Mouse (Mus musculus) midbrain, postnatal 0 days (tissue): ENCODE data around the gene Timm22. TPM values are rescaled to one million over a fixed set of nuclear protein-coding genes. Genes with fewer than 3 reads are reported as not detected.

Experiments
- ATAC-seq: fragments of 200-750 bp; cut with Nextera tagmentation; 2 replicates; pipeline ENCODE4 v1.8.0; 2017; ENCODE audit warnings: moderate number of reproducible peaks, mild to moderate bottlenecking, moderate TSS enrichment, moderate library complexity; ENCODE audit not compliant: low FRiP score
- DNase-seq: peaks from one replicate; pipeline ENCODE4 v3.0.0-alpha.2; 2015; ENCODE audit warnings: low spot score
- H3K27ac ChIP-seq: fragments of 300-500 bp; sonication (generic); 2 replicates; pipeline ENCODE4 v1.5.1; 2014; ENCODE audit warnings: low read depth, mild to moderate bottlenecking, low read length, mixed read lengths
- H3K27me3 ChIP-seq: fragments of 300-500 bp; sonication (generic); 2 replicates; pipeline ENCODE4 v1.6.1; 2014; ENCODE audit warnings: low read length, control low read depth, mixed read lengths; ENCODE audit not compliant: insufficient read depth
- H3K36me3 ChIP-seq: fragments of 300-500 bp; sonication (generic); 2 replicates; pipeline ENCODE4 v1.6.1; 2014; ENCODE audit warnings: low read length, control low read depth, mixed read lengths; ENCODE audit not compliant: insufficient read depth
- H3K4me1 ChIP-seq: fragments of 300-500 bp; sonication (generic); 2 replicates; pipeline ENCODE4 v1.6.1; 2014; ENCODE audit warnings: mild to moderate bottlenecking, control low read depth, antibody characterized with exemption, low read length, mixed read lengths; ENCODE audit not compliant: insufficient read depth
- H3K4me2 ChIP-seq: fragments of 300-500 bp; sonication (generic); 2 replicates; pipeline ENCODE4 v1.6.1; 2014; ENCODE audit warnings: low read depth, mild to moderate bottlenecking, low read length, mixed read lengths; ENCODE audit not compliant: poor library complexity, severe bottlenecking
- H3K4me3 ChIP-seq: fragments of 300-500 bp; sonication (generic); 2 replicates; pipeline ENCODE4 v1.5.1; 2014; ENCODE audit warnings: low read depth, mild to moderate bottlenecking, low read length, moderate library complexity
- H3K9ac ChIP-seq: fragments of 300-500 bp; sonication (generic); replicated peaks from 2 replicates; pipeline ENCODE4 v1.6.1; 2014; ENCODE audit warnings: mild to moderate bottlenecking, low read length, moderate library complexity, mixed read lengths; ENCODE audit not compliant: poor library complexity, severe bottlenecking
- H3K9me3 ChIP-seq: fragments of 300-500 bp; sonication (generic); 2 replicates; pipeline ENCODE4 v1.6.1; 2016; ENCODE audit warnings: low read length, control low read depth
- CTCF ChIP-seq: IDR thresholded peaks from 2 replicates; pipeline ENCODE4 v1.5.1; 2016; ENCODE audit warnings: antibody characterized with exemption, mild to moderate bottlenecking
- WGBS: fragments of 180-500 bp; shearing (Covaris S2); extraction: QIAGEN DNeasy Blood & Tissue Kit; methylation state at CpG from one replicate; pipeline ENCODE4 v1.1.7; 2014; 5-methylcytosine and 5-hydroxymethylcytosine counted together
- polyA plus RNA-seq: library from polyadenylated mRNA; unstranded; fragments of >200 nt; fragmentation: Nextera tagmentation; extraction: Ambion mirVana; gene quantifications from 2 replicates; pipeline ENCODE4 v1.2.1, GENCODE M21; 2015
- total RNA-seq: library from RNA; depleted of rRNA; stranded (reverse); fragments of >200 nt; gene quantifications from 2 replicates; pipeline ENCODE4 v1.2.3, GENCODE M21; 2014

The Timm22 gene
- total and polyA plus RNA-seq, 2 experiments from 2014 or later, result 26.6 to 104 TPM

DNA sequence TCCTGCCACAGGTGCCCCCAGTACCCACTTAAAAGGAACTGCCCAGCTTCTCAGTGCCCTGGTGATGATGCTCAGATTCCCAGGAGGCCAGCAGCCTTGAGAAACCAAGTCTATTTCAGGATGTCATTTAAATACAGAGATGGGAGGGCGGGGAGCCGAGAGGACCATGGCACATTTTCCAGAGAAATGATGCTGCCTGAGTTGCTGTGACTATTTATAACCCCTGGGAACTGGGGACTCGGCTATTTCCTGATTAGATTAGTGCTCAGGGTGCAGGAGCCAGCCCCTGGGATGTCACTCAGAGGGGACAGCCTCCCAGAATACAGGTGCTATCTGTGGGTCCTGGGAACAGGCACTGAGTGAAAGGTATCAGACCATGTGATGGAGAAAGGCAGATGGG, 21.0 kb downstream of the Timm22 start:
- Histone ChIP-seq H3K4me2 (no peak overlapping the region), H3K4me3 (no peak overlapping the region), H3K9ac (no peak overlapping the region), H3K27me3 (no peaks in the 10 kb centered on the region), H3K36me3 (peaks cover 46% of the 10 kb centered on the region), H3K27ac (peak overlapping the region; percentile 47; the same call in 1 of the 2 replicates), H3K9me3 (no peaks in the 10 kb centered on the region), H3K4me1 (no peaks in the 10 kb centered on the region; the same call in 1 of the 2 replicates)
- 62% methylated on average over 3 of the region's 3 CpGs for WGBS
- ATAC-seq (no peak), DNase-seq (no peak)
- TF ChIP-seq CTCF, result no peak

DNA sequence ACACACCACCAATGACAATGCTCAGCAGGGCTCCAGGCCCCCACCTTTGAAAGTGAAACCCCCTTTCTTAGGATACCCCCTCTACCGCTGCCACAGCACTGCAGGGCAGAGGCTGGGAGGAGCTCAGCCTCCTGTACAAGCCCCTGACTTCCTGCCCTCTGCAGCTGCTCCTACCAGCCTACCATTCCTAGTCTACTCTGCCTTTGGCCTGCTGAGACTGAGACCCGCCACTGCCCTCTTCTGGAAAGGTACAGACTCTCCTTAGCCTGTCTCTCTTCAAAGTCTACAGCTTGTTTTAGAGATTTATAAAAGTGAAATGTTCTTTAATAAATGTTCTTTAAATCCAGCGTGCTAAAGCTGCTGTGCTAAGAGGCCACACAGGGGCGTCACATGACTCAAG, 22.3 kb downstream of the Timm22 start:
- Histone ChIP-seq H3K4me1 (no peaks in the 10 kb centered on the region; the same call in none of the 2 replicates), H3K27ac (peak overlapping the region; percentile 65), H3K4me3 (no peak overlapping the region), H3K36me3 (peaks cover 45% of the 10 kb centered on the region), H3K4me2 (no peak overlapping the region), H3K9ac (no peak overlapping the region), H3K27me3 (no peaks in the 10 kb centered on the region), H3K9me3 (no peaks in the 10 kb centered on the region)
- WGBS, result 54% methylated on average over 4 of the region's 4 CpGs
- DNase-seq, result no peak
- peak; percentile 45 for TF ChIP-seq CTCF
- ATAC-seq, result no peak

DNA sequence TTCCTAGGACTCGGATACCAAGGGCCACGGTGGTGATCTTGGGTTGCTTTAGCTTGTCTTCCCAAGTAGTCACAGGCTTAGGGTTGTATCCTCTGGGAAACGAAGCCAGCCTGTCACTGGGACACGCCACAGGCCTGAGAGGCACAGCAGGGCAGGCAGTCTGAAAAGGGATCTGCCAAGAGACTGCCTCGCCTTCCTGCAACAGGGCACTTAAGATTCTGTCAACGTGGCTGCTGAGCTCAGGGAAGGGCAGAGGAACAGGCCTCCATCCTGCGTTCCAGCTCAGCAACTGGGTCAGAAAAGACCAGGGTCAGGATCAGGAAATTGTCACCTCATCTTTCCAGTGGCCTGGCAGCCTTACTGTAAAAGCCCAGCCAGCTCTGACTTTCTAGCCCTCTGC, 22.8 kb downstream of the Timm22 start:
- TF ChIP-seq CTCF, result no peak
- peak overlapping the region; percentile 65 for H3K27ac ChIP-seq
- DNase-seq (peak; percentile 52), ATAC-seq (no peak; the same call in 1 of the 2 replicates)
- H3K9me3 ChIP-seq, result no peaks in the 10 kb centered on the region
- 38% methylated on average over 7 of the region's 7 CpGs for WGBS
- no peaks in the 10 kb centered on the region for H3K27me3 ChIP-seq
- H3K36me3 ChIP-seq, result peaks cover 45% of the 10 kb centered on the region
- H3K4me3 ChIP-seq, result no peak overlapping the region
- H3K9ac ChIP-seq, result 0 out of 2 replicates have a peak overlapping the region, but pooled peaks have one; percentile 13
- H3K4me2 ChIP-seq, result no peak overlapping the region
- no peaks in the 10 kb centered on the region; the same call in none of the 2 replicates for H3K4me1 ChIP-seq

DNA sequence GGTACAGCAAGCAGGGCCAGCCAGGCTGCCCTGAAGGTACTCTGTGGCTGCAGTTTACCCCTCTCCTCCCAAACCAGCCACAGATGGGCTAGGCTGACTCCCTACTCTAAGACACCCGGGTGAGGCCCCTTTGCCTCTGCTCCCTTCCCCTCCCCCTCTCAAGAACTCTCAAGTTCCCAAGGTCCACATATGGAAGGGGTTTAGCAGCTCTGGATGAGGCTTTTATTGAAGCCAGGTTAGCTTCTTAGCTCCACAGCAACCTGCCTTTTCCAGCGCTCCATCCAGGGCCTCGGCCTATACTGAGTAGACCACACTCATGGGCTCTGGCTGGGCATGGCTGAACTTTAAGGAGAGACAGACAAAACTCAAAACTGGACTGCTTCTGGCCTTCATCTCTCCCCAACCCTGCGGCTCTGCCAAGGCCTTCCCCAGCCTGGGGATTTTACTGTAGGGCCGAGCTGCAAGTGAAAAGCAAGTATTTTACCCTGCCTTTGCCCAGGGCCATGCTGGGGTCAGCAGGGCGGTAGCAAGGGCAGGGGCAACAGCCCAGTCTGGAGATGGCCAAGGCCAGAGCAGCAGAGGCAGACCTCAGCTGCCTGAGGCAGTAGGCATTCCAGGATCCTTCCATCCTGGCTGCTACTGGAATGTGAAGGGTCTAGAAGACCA, 23.3 kb downstream of the Timm22 start:
- Histone ChIP-seq H3K27me3 (no peaks in the 10 kb centered on the region), H3K9ac (0 out of 2 replicates have a peak overlapping the region, but pooled peaks have one; percentile 13), H3K4me1 (peaks cover 2% of the 10 kb centered on the region), H3K36me3 (peaks cover 42% of the 10 kb centered on the region), H3K4me3 (no peak overlapping the region), H3K9me3 (no peaks in the 10 kb centered on the region), H3K27ac (peak overlapping the region; percentile 65), H3K4me2 (no peak overlapping the region)
- TF ChIP-seq CTCF, result no peak
- 66% methylated on average over 6 of the region's 6 CpGs for WGBS
- no peak for DNase-seq
- no peak for ATAC-seq

DNA sequence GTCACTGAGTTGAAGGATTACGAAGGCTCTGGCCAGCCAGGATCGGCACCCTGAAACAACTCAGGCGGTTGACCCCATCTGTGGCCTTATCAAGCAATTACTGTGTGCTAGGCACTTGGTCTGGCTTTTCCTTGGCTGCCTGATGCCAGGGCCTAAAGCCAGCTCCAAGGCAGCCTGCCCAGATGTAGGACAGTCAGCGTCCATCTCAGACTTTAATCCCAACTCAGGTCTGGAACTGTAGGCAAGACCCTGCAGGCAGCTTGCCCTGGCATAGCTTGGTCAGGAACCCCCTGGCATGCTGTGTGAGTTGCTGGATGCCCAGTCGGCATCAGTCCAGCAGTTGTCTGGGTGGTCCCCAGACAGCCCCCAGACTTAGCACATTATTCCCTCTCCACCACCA, 29.3 kb downstream of the Timm22 start:
- TF ChIP-seq CTCF, result no peak
- H3K27ac ChIP-seq, result peak overlapping the region; percentile 73; the same call in 1 of the 2 replicates
- ATAC-seq (peak; percentile 28), DNase-seq (peak; percentile 78)
- no peaks in the 10 kb centered on the region for H3K27me3 ChIP-seq
- H3K9ac ChIP-seq, result no peak overlapping the region
- peaks cover 10% of the 10 kb centered on the region for H3K4me1 ChIP-seq
- 60% methylated on average over 5 of the region's 5 CpGs for WGBS
- H3K9me3 ChIP-seq, result no peaks in the 10 kb centered on the region
- no peak overlapping the region; the same call in 1 of the 2 replicates for H3K4me3 ChIP-seq
- H3K4me2 ChIP-seq, result peak overlapping the region; percentile 1
- H3K36me3 ChIP-seq, result peaks cover 29% of the 10 kb centered on the region

DNA sequence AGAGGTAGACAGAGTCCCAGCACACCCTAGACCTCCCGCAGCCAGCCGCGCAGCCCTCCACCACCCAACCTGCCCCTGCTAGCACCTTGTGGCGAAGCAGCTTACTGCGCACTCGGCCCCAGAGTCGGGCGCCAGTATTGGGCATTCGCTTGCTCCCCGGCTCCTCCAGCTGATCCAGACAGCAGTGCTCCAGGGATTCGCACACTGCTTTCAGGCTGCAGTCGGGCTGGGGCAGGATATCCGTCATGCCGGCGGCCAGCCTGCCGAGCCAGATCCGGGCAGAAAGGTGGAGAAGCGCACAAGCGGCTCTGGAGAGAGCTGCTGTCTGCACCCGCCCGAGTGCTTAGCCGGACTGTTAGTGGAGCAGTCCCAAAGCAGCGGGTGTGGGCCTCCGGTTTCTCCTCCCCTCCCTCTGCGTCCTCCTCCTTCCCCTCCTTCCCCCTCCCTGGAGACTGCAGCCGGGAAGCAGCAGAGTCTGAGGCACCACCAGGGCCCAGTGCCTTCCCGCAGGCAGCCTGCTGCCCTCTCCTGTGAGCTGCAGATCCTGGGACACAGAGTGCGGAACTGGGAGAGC, 30.2 kb downstream of the Timm22 start:
- TF ChIP-seq CTCF, result peak; percentile 19; the same call in 1 of the 2 replicates
- H3K4me3 ChIP-seq, result peak overlapping the region; percentile 26; the same call in 1 of the 2 replicates
- H3K9me3 ChIP-seq, result no peaks in the 10 kb centered on the region
- 8% methylated on average over 27 of the region's 28 CpGs for WGBS
- H3K4me2 ChIP-seq, result peak overlapping the region; percentile 36
- ATAC-seq (peak; percentile 47), DNase-seq (peak; percentile 66)
- 0 out of 2 replicates have a peak overlapping the region, but pooled peaks have one; percentile 5 for H3K9ac ChIP-seq
- H3K27ac ChIP-seq, result peak overlapping the region; percentile 73
- no peaks in the 10 kb centered on the region for H3K27me3 ChIP-seq
- H3K4me1 ChIP-seq, result peaks cover 10% of the 10 kb centered on the region
- peaks cover 29% of the 10 kb centered on the region for H3K36me3 ChIP-seq
